Mouse (Mus musculus) embryo, embryonic 10 days (tissue): ENCODE data around the gene Kirrel.

ENCODE experiments used
- DNase-seq: peaks from one replicate; pipeline ENCODE4 v3.0.0-alpha.2; 2015; ENCODE audit warnings: low spot score

The Kirrel gene

GRCm38 (mm10) chr3:87174096-87174768, at the start of gene Kirrel:
TSS of gene Kirrel (minus strand) at chr3:87174747.
- DNase-seq: peak; percentile 93

GRCm38 (mm10) chr3:87223636-87224035, 49.1 kb upstream of the Kirrel start:
- DNase-seq: no peak

- no peak for DNase-seq
Observed at GRCm38 (mm10) chr3:87222346-87222745, 47.8 kb upstream of the Kirrel start.

- DNase-seq: no peak
Observed at GRCm38 (mm10) chr3:87215176-87215575, 40.6 kb upstream of the Kirrel start.

- DNase-seq: no peak
Observed at GRCm38 (mm10) chr3:87214221-87214864, 39.8 kb upstream of the Kirrel start.

- DNase-seq: no peak
Observed at GRCm38 (mm10) chr3:87206336-87207075, 32.0 kb upstream of the Kirrel start.

GRCm38 (mm10) chr3:87196637-87197036, 22.1 kb upstream of the Kirrel start:
- no peak for DNase-seq

- no peak for DNase-seq
Observed at GRCm38 (mm10) chr3:87195041-87195440, 20.5 kb upstream of the Kirrel start.

- DNase-seq: no peak
Observed at GRCm38 (mm10) chr3:87194591-87194990, 20.0 kb upstream of the Kirrel start.

GRCm38 (mm10) chr3:87193756-87194155, 19.2 kb upstream of the Kirrel start:
- DNase-seq: no peak

- DNase-seq: no peak
Observed at GRCm38 (mm10) chr3:87193352-87193751, 18.8 kb upstream of the Kirrel start.

- DNase-seq: no peak
Observed at GRCm38 (mm10) chr3:87176687-87177086, 2.1 kb upstream of the Kirrel start.

GRCm38 (mm10) chr3:87175438-87175815, 880 bp upstream of the Kirrel start:
- peak; percentile 75 for DNase-seq

GRCm38 (mm10) chr3:87174769-87175437, 356 bp upstream of the Kirrel start:
- DNase-seq: no peak

GRCm38 (mm10) chr3:87173486-87174085, 961 bp downstream of the Kirrel start:
- no peak for DNase-seq

- no peak for DNase-seq
Observed at GRCm38 (mm10) chr3:87173103-87173444, 1.5 kb downstream of the Kirrel start.

GRCm38 (mm10) chr3:87172351-87173102, 2.0 kb downstream of the Kirrel start:
- DNase-seq: peak; percentile 81

GRCm38 (mm10) chr3:87171201-87172100, 3.1 kb downstream of the Kirrel start:
- no peak for DNase-seq

- DNase-seq: no peak
Observed at GRCm38 (mm10) chr3:87169402-87170015, 5.0 kb downstream of the Kirrel start.

- no peak for DNase-seq
Observed at GRCm38 (mm10) chr3:87168756-87169155, 5.8 kb downstream of the Kirrel start.
